Mouse (Mus musculus): ENCODE results near the gene Gm49403.

- TF ChIP-seq CTCF (IDR thresholded peaks at IDR 0.05; ENCODE audit: low read depth) (no peak), EP300 (IDR thresholded peaks at IDR 0.05; ENCODE audit: low read depth) (no peak)
Observed at GRCm38 (mm10) chr19:8875031-8875430, 8.7 kb upstream of the Gm49403 start.

Data from heart, postnatal 0 days (tissue).